ENCODE assay signal across 17 mouse cellular contexts in genomic region chr4:7112159-7112558, GRCm38 (mm10).
DNase-seq lines count a peak whose midpoint lies in the region; ATAC-seq and TF ChIP-seq lines count a peak whose summit lies in the region.
"Had no signal": no experiment of that assay in that cellular context is flagged by ENCODE, and none has a peak within 500 bp of the region (broad histone marks: within the 10 kb centered on the region; RNA-seq: fewer than 3 reads in every experiment).

No protein-coding gene starts in this region.

- H3K27me3 ChIP-seq in hindbrain, embryonic 11.5 days (ENCODE audit: control insufficient read depth, insufficient read depth, low read length): no peaks in the 10 kb centered on the region
- no peaks in the 10 kb centered on the region for H3K27me3 ChIP-seq in hindbrain, embryonic 14.5 days (ENCODE audit: control insufficient read depth, insufficient read depth, low read length)
- H3K27me3 ChIP-seq in stomach, postnatal 0 days (ENCODE audit: control insufficient read depth, insufficient read depth, low read length): no peaks in the 10 kb centered on the region

- TF ChIP-seq CTCF in stomach, postnatal 0 days (IDR thresholded peaks at IDR 0.05; ENCODE audit: low read depth): no peak

- DNase-seq in embryo, embryonic 10 days (ENCODE audit: low spot score): peak; percentile 4
- DNase-seq in embryo, embryonic 10.5 days (ENCODE audit: low spot score): no peak
- peak; percentile 3 for DNase-seq in hindbrain, embryonic 11.5 days (ENCODE audit: low spot score)
- no peak for DNase-seq in hindbrain, embryonic 14.5 days (ENCODE audit: low spot score)
- peak; percentile 6 for DNase-seq in brain, adult 2 months (ENCODE audit: low read depth, low spot score)
- DNase-seq in mesoderm, embryonic 11.5 days (ENCODE audit: low read depth, low spot score): peak; percentile 3
- DNase-seq in thymus, postnatal 4 days: no peak
- DNase-seq in stomach, postnatal 0 days (ENCODE audit: low spot score): no peak
- DNase-seq: adrenal gland, postnatal 14 days; cerebellum, postnatal 25 days; gastrocnemius, postnatal 25 days; heart, postnatal 10 days; kidney, adult 9 months had no signal

- 29% methylated on average over 4 of the region's 4 CpGs for WGBS in hindbrain, embryonic 11.5 days
- WGBS in hindbrain, embryonic 14.5 days: 25% methylated on average over 4 of the region's 4 CpGs
- 47% methylated on average over 4 of the region's 4 CpGs for WGBS in stomach, postnatal 0 days

- no peaks in the 10 kb centered on the region; the same call in 1 of the 2 replicates for H3K4me1 ChIP-seq in hindbrain, embryonic 11.5 days (replicated peaks; ENCODE audit: control insufficient read depth, insufficient read depth, low read length)
- H3K4me1 ChIP-seq in hindbrain, embryonic 14.5 days (replicated peaks; ENCODE audit: control insufficient read depth, insufficient read depth, low read length): no peaks in the 10 kb centered on the region
- H3K4me1 ChIP-seq in stomach, postnatal 0 days (replicated peaks; ENCODE audit: control insufficient read depth, insufficient read depth): no peaks in the 10 kb centered on the region

- H3K9me3 ChIP-seq in hindbrain, embryonic 11.5 days (ENCODE audit: control insufficient read depth, low read length): no peaks in the 10 kb centered on the region
- no peaks in the 10 kb centered on the region for H3K9me3 ChIP-seq in hindbrain, embryonic 14.5 days (ENCODE audit: control insufficient read depth, low read length)
- H3K9me3 ChIP-seq in stomach, postnatal 0 days (ENCODE audit: control insufficient read depth, low read length): no peaks in the 10 kb centered on the region
- H3K9me3 ChIP-seq: G1E had no signal

- no peaks in the 10 kb centered on the region for H3K36me3 ChIP-seq in hindbrain, embryonic 11.5 days (ENCODE audit: control insufficient read depth, insufficient read depth, low read length)
- no peaks in the 10 kb centered on the region for H3K36me3 ChIP-seq in hindbrain, embryonic 14.5 days (replicated peaks; ENCODE audit: control insufficient read depth, insufficient read depth)
- no peaks in the 10 kb centered on the region for H3K36me3 ChIP-seq in stomach, postnatal 0 days (ENCODE audit: control insufficient read depth, insufficient read depth, low read length)
- H3K36me3 ChIP-seq: G1E had no signal

- no peak overlapping the region for H3K4me2 ChIP-seq in hindbrain, embryonic 11.5 days (replicated peaks; ENCODE audit: low read depth, low read length)
- no peak overlapping the region for H3K4me2 ChIP-seq in hindbrain, embryonic 14.5 days (replicated peaks)
- H3K4me2 ChIP-seq in stomach, postnatal 0 days (replicated peaks; ENCODE audit: low read depth): no peak overlapping the region

- no peak overlapping the region for H3K9ac ChIP-seq in hindbrain, embryonic 11.5 days (ENCODE audit: low read depth, low read length)
- no peak overlapping the region for H3K9ac ChIP-seq in hindbrain, embryonic 14.5 days
- H3K9ac ChIP-seq in stomach, postnatal 0 days (ENCODE audit: low read length): no peak overlapping the region

- no peak overlapping the region for H3K4me3 ChIP-seq in hindbrain, embryonic 11.5 days (ENCODE audit: low read depth, low read length)
- H3K4me3 ChIP-seq in hindbrain, embryonic 14.5 days (replicated peaks; ENCODE audit: low read length): no peak overlapping the region
- H3K4me3 ChIP-seq in stomach, postnatal 0 days (ENCODE audit: low read depth, low read length): no peak overlapping the region
- H3K4me3 ChIP-seq: layer of hippocampus, adult 2 months; myocyte had no signal

- TF ChIP-seq EP300 in stomach, postnatal 0 days (optimal IDR thresholded peaks at IDR 0.05): no peak

- ATAC-seq in hindbrain, embryonic 11.5 days (ENCODE audit: low FRiP score): no peak; the same call in 1 of the 2 replicates
- ATAC-seq in hindbrain, embryonic 14.5 days (ENCODE audit: low FRiP score): no peak
- ATAC-seq in stomach, postnatal 0 days (ENCODE audit: low FRiP score, low TSS enrichment): no peak
- ATAC-seq: hindbrain, postnatal 0 days had no signal

- no peak overlapping the region for H3K27ac ChIP-seq in hindbrain, embryonic 11.5 days (ENCODE audit: low read depth, low read length)
- H3K27ac ChIP-seq in hindbrain, embryonic 14.5 days: no peak overlapping the region
- H3K27ac ChIP-seq in stomach, postnatal 0 days (replicated peaks): no peak overlapping the region
- H3K27ac ChIP-seq: hindbrain, postnatal 0 days; layer of hippocampus, adult 2 months had no signal

Comparison
In these comparisons a context has a peak if more than half of its experiments do, and no peak if none do; other contexts are left out.
1. DNase-seq: peak in embryo, embryonic 10 days (single experiment), hindbrain, embryonic 11.5 days (single experiment), brain, adult 2 months (single experiment) and mesoderm, embryonic 11.5 days (single experiment); none in embryo, embryonic 10.5 days (single experiment), hindbrain, embryonic 14.5 days (single experiment), thymus, postnatal 4 days (single experiment) and stomach, postnatal 0 days (single experiment).